Mouse (Mus musculus): ENCODE measurements around the gene Mical2.

GRCm38 (mm10) chr7:112200761-112201160 is 24.9 kb upstream of the Mical2 start:
- TF ChIP-seq CTCF (IDR thresholded peaks at IDR 0.05; ENCODE audit: borderline replicate concordance, insufficient read depth, low read length), result no peak
- TF ChIP-seq POLR2A (IDR thresholded peaks at IDR 0.05; ENCODE audit: low read depth, low read length), result no peak
